Mouse (Mus musculus): Measurements from ENCODE around the gene Psmd1. TPM values are rescaled to one million over a fixed set of nuclear protein-coding genes. Genes with fewer than 3 reads are reported as not detected.

Gene Psmd1
- 83.1 TPM for polyA plus RNA-seq (2014; fragmentation: Illumina TruSeq; extraction: RNeasy Lipid Tissue Mini Kit (QIAGEN cat#74804); ENCODE audit: low read depth, low replicate concordance)

GRCm38 (mm10) chr1:86064271-86064991 lies at the start of gene Psmd1:
Gene Psmd1 (plus strand): TSS chr1:86064387.

GRCm38 (mm10) chr1:86016516-86016915 lies 47.7 kb upstream of the Psmd1 start, which contains the start of gene Spata3:
Gene Spata3 (plus strand): TSS chr1:86016816.

GRCm38 (mm10) chr1:86045848-86046805 lies 18.1 kb upstream of the Psmd1 start, which contains the start of gene 2810459M11Rik:
Gene 2810459M11Rik (plus strand): TSS chr1:86045863.

GRCm38 (mm10) chr1:86111779-86112178 lies 47.6 kb downstream of the Psmd1 start, which contains the start of gene Htr2b:
Gene Htr2b (minus strand): TSS chr1:86111970.

GRCm38 (mm10) chr1:86133337-86133736 lies 69.2 kb downstream of the Psmd1 start, which contains the start of gene Gm21972:
Gene Gm21972 (plus strand): TSS chr1:86133637.

GRCm38 (mm10) chr1:86154133-86154823 lies 90.1 kb downstream of the Psmd1 start, which contains the start of gene Armc9:
Gene Armc9 (plus strand): TSS chr1:86154780.

Other genes starting within 250 kb of the Psmd1 start
- 257 TPM for gene Itm2c, start 170.1 kb upstream of the Psmd1 start, polyA plus RNA-seq (2014; fragmentation: Illumina TruSeq; extraction: RNeasy Lipid Tissue Mini Kit (QIAGEN cat#74804); ENCODE audit: low read depth, low replicate concordance)
- gene 4933407L21Rik, start 135.9 kb upstream of the Psmd1 start, polyA plus RNA-seq (2014; fragmentation: Illumina TruSeq; extraction: RNeasy Lipid Tissue Mini Kit (QIAGEN cat#74804); ENCODE audit: low read depth, low replicate concordance), result 0.83 TPM
- 0.27 TPM for gene Gpr55, start 103.4 kb upstream of the Psmd1 start, polyA plus RNA-seq (2014; fragmentation: Illumina TruSeq; extraction: RNeasy Lipid Tissue Mini Kit (QIAGEN cat#74804); ENCODE audit: low read depth, low replicate concordance)
- 41.5 TPM for gene Spata3, start 47.6 kb upstream of the Psmd1 start, polyA plus RNA-seq (2014; fragmentation: Illumina TruSeq; extraction: RNeasy Lipid Tissue Mini Kit (QIAGEN cat#74804); ENCODE audit: low read depth, low replicate concordance)
- gene 2810459M11Rik, start 18.5 kb upstream of the Psmd1 start, polyA plus RNA-seq (2014; fragmentation: Illumina TruSeq; extraction: RNeasy Lipid Tissue Mini Kit (QIAGEN cat#74804); ENCODE audit: low read depth, low replicate concordance), result 42.1 TPM
- 0.14 TPM for gene Htr2b, start 47.6 kb downstream of the Psmd1 start, polyA plus RNA-seq (2014; fragmentation: Illumina TruSeq; extraction: RNeasy Lipid Tissue Mini Kit (QIAGEN cat#74804); ENCODE audit: low read depth, low replicate concordance)
- gene Gm21972, start 69.2 kb downstream of the Psmd1 start, polyA plus RNA-seq (2014; fragmentation: Illumina TruSeq; extraction: RNeasy Lipid Tissue Mini Kit (QIAGEN cat#74804); ENCODE audit: low read depth, low replicate concordance), result not detected
- 10.4 TPM for gene Armc9, start 90.4 kb downstream of the Psmd1 start, polyA plus RNA-seq (2014; fragmentation: Illumina TruSeq; extraction: RNeasy Lipid Tissue Mini Kit (QIAGEN cat#74804); ENCODE audit: low read depth, low replicate concordance)
- 3.2 TPM for gene B3gnt7, start 238.4 kb downstream of the Psmd1 start, polyA plus RNA-seq (2014; fragmentation: Illumina TruSeq; extraction: RNeasy Lipid Tissue Mini Kit (QIAGEN cat#74804); ENCODE audit: low read depth, low replicate concordance)